Mouse (Mus musculus): ENCODE measurements around the gene Inhbe. TPM values are rescaled to one million over a fixed set of nuclear protein-coding genes. Genes with fewer than 3 reads are reported as not detected.
A peak's percentile ranks its signal among the peaks of the same experiment; 100 is the strongest.

The Inhbe gene
- polyA plus RNA-seq, 1 experiment from 2014 or later, result 0.04 TPM

DNA sequence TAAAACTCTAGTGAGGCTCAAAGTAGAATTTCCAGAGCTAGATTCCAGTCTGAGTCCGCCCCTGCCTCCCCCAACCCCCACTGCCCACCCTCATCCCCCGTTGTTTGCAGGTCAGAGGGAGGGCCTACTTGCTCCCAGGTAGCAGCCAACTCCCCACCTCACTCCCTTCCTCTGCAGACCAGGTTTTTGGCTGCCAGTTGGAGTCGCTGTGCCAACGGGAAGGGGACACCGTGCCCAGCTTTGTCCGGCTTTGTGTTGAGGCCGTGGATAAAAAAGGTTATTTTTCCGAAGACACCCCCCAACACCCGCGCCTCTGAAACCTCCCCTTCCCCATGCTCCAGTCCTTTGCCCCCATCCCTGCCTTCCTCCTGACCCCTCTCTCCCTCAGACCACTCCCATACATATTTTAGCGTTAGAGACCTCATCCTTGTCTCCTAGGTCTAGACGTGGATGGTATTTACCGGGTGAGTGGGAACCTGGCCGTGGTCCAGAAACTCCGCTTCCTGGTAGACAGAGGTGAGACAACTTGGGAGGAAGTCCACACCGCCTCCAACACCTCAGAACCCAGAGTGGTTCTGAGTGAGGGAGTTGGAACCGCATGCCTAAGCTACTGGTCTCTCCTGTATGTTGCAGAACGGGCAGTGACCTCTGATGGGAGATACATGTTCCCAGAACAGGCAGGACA is 26.6 kb downstream of the Inhbe start:
- WGBS, result 51% methylated on average over 18 of the region's 18 CpGs
- Histone ChIP-seq H3K27ac (no peak overlapping the region), H3K4me1 (replicated peaks; ENCODE audit: control insufficient read depth, insufficient read depth, low read length) (peaks cover 7% of the 10 kb centered on the region), H3K9me3 (ENCODE audit: control insufficient read depth, low read length) (0 out of 2 replicates have a peak, but pooled peaks cover 4% of the 10 kb centered on the region), H3K36me3 (replicated peaks; ENCODE audit: control insufficient read depth, insufficient read depth) (no peaks in the 10 kb centered on the region), H3K9ac (no peak overlapping the region), H3K27me3 (ENCODE audit: control insufficient read depth, insufficient read depth, low read length) (peaks cover 75% of the 10 kb centered on the region), H3K4me2 (replicated peaks) (no peak overlapping the region), H3K4me3 (replicated peaks; ENCODE audit: low read length) (no peak overlapping the region)
- DNase-seq (ENCODE audit: low spot score) (no peak), ATAC-seq (ENCODE audit: low FRiP score) (no peak)

DNA sequence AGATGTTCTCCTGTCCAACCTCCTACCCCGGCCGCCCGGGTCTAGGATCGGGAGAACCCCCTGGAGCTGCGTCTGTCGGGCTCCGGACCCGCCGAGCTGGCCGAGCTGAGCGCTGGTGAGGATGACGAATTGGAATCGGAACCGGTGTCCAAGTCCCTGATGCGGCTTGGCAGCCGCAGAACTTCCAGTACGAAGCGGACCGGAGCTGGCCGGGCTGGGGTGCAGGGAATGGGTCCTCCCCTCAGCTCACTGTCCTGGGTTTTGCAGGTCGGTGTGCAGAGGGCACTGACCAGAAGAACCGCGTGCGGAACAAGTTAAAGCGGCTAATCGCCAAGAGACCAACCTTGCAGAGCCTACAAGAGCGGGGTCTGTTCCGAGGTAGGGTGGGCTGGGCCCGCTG is 27.4 kb downstream of the Inhbe start:
- H3K27ac ChIP-seq, result no peak overlapping the region
- peak overlapping the region; percentile 30 for H3K4me3 ChIP-seq (replicated peaks; ENCODE audit: low read length)
- no peak for ATAC-seq (ENCODE audit: low FRiP score)
- peaks cover 80% of the 10 kb centered on the region for H3K27me3 ChIP-seq (ENCODE audit: control insufficient read depth, insufficient read depth, low read length)
- peak overlapping the region; percentile 24; the same call in 1 of the 2 replicates for H3K9ac ChIP-seq
- no peaks in the 10 kb centered on the region for H3K36me3 ChIP-seq (replicated peaks; ENCODE audit: control insufficient read depth, insufficient read depth)
- H3K9me3 ChIP-seq (ENCODE audit: control insufficient read depth, low read length), result 0 out of 2 replicates have a peak, but pooled peaks cover 4% of the 10 kb centered on the region
- H3K4me1 ChIP-seq (replicated peaks; ENCODE audit: control insufficient read depth, insufficient read depth, low read length), result peaks cover 7% of the 10 kb centered on the region
- DNase-seq (ENCODE audit: low spot score), result no peak
- WGBS, result 6% methylated on average over 29 of the region's 29 CpGs
- peak overlapping the region; percentile 56 for H3K4me2 ChIP-seq (replicated peaks)

DNA sequence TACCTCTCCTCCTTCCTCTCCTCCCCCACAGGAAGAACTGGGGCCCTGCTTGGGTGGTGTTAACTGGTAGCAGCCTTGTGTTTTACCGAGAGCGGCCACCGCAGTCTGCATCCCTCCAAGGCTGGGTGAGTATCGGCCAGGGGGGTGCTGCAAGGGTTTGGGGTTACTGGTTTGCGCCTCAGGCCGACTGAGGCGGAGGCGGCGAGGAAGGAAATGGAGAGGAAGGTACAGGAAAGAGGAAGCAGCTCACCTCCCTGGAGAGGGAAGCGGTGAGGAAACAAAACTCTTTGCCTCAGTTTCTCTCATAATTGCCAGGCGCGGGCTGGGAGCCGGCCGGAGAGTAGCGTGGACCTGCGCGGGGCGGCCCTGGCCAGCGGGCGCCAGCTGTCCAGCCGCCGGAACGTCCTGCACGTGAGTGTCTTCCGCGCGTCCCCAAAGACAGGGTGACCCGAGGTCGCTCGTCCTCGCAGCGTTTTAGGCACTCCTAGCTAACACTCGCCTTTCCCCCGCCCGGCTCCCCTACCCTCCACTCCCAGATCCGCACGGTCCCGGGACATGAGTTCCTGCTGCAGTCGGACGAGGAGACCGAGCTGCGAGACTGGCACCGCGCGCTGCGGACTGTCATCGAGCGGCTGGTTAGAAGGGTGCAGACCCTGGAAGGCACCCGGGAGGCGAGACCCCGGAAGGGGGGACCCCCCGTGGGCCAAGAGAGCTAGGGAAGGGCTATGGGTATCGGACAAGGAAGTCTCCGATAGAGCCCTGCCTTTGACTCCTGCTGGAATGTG is 28.0 kb downstream of the Inhbe start:
- Histone ChIP-seq H3K4me1 (replicated peaks; ENCODE audit: control insufficient read depth, insufficient read depth, low read length) (peaks cover 7% of the 10 kb centered on the region), H3K9ac (peak overlapping the region; percentile 24; the same call in 1 of the 2 replicates), H3K36me3 (replicated peaks; ENCODE audit: control insufficient read depth, insufficient read depth) (no peaks in the 10 kb centered on the region), H3K27ac (no peak overlapping the region), H3K4me2 (replicated peaks) (peak overlapping the region; percentile 56), H3K9me3 (ENCODE audit: control insufficient read depth, low read length) (0 out of 2 replicates have a peak, but pooled peaks cover 4% of the 10 kb centered on the region), H3K27me3 (ENCODE audit: control insufficient read depth, insufficient read depth, low read length) (peaks cover 80% of the 10 kb centered on the region), H3K4me3 (replicated peaks; ENCODE audit: low read length) (peak overlapping the region; percentile 30)
- no peak for DNase-seq (ENCODE audit: low spot score)
- peak; percentile 38; the same call in 1 of the 2 replicates for ATAC-seq (ENCODE audit: low FRiP score)
- 3% methylated on average over 52 of the region's 54 CpGs for WGBS

DNA sequence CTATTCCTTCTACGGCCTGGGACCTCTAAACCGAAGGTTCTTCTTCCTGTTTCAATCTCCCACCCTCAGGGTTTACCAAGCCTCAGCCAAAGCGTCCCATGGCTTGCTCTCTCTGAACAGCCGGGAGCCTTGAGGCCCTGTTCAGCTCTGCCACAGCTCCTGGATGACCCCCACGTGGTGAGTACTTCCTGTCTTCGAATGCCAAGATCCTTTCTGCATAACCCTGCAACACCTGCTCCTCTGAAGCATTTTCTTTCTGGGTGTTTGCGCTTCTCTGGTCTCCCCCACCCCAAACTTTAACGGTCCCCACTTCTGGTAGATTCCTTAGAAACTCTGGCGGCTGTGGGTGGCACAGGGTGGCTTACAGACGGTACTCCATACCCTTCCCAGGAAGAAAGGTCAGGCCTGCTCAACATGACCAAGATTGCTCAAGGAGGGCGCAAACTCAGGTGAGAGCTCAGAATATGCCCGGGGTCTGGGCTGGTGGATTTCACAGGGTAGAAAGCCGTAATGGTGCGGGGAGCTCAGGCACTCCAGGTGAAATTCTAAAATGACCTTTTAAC is 28.7 kb downstream of the Inhbe start:
- Histone ChIP-seq H3K9ac (no peak overlapping the region), H3K27me3 (ENCODE audit: control insufficient read depth, insufficient read depth, low read length) (peaks cover 80% of the 10 kb centered on the region), H3K9me3 (ENCODE audit: control insufficient read depth, low read length) (0 out of 2 replicates have a peak, but pooled peaks cover 4% of the 10 kb centered on the region), H3K36me3 (replicated peaks; ENCODE audit: control insufficient read depth, insufficient read depth) (no peaks in the 10 kb centered on the region), H3K4me2 (replicated peaks) (no peak overlapping the region), H3K27ac (no peak overlapping the region), H3K4me1 (replicated peaks; ENCODE audit: control insufficient read depth, insufficient read depth, low read length) (peaks cover 7% of the 10 kb centered on the region), H3K4me3 (replicated peaks; ENCODE audit: low read length) (no peak overlapping the region; the same call in 1 of the 2 replicates)
- 36% methylated on average over 14 of the region's 14 CpGs for WGBS
- ATAC-seq (ENCODE audit: low FRiP score) (no peak), DNase-seq (ENCODE audit: low spot score) (no peak)

DNA sequence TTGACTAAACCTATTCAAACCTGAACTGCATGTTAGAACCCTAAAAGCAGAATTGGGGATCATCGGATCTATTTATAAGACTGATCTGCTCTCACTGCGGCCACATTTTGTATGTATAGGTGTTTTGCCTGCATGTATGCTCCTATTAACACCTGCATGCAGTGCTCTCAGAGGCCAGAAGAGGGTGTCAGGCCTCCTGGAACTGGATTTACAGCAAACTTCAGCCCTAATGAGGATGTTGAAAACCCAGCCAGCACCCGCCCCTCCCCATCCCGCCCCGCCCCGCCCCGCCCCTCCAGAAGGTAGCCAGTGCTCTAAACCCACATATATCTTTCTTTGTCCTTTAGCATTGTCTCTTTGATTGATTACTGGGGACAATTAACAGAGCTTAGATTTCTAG is 29.7 kb downstream of the Inhbe start:
- ATAC-seq (ENCODE audit: low FRiP score) (no peak), DNase-seq (ENCODE audit: low spot score) (no peak)
- H3K4me3 ChIP-seq (replicated peaks; ENCODE audit: low read length), result no peak overlapping the region
- peaks cover 72% of the 10 kb centered on the region for H3K27me3 ChIP-seq (ENCODE audit: control insufficient read depth, insufficient read depth, low read length)
- H3K4me1 ChIP-seq (replicated peaks; ENCODE audit: control insufficient read depth, insufficient read depth, low read length), result peaks cover 7% of the 10 kb centered on the region
- H3K27ac ChIP-seq, result no peak overlapping the region
- no peak overlapping the region for H3K9ac ChIP-seq
- no peaks in the 10 kb centered on the region for H3K36me3 ChIP-seq (replicated peaks; ENCODE audit: control insufficient read depth, insufficient read depth)
- WGBS, result 17% methylated on average over 7 of the region's 7 CpGs
- H3K9me3 ChIP-seq (ENCODE audit: control insufficient read depth, low read length), result 0 out of 2 replicates have a peak, but pooled peaks cover 4% of the 10 kb centered on the region
- no peak overlapping the region for H3K4me2 ChIP-seq (replicated peaks)

DNA sequence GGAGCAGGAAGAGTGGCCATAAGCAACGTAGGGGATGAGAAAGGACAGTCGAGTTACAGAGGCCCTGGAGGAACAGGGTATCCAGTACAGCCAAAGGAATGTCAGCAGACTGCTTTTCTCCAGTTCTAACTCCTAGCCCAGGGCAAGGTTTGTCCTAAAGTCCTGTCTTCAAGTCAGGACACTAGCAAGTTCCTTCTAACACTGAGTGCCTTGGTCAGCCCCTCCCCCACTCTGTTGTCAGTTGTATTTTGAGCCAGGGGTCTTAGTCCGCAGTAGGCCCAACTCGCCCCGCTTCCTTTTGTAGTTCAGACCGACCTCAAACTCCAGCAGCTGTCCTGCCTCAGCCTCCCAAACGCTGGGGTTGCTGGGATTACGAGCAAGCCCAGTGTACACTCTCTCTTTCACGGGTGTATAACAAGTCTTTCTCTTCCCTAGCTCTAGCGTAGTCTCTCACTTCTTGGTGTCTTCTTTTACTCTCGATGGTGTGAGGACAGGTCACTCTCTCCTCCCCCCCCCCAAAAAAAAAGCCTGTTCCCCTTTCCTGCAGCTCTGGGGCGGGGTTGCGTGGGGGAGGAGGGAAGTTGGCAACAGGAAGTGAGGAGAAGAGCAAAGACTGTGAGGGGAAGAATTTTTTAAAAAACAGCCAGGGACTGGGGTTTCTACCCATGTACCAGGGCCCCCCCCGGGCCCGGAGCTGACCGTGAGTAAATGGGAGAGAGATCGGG is 30.9 kb downstream of the Inhbe start:
- Histone ChIP-seq H3K9ac (no peak overlapping the region), H3K4me3 (replicated peaks; ENCODE audit: low read length) (no peak overlapping the region), H3K36me3 (replicated peaks; ENCODE audit: control insufficient read depth, insufficient read depth) (no peaks in the 10 kb centered on the region), H3K4me2 (replicated peaks) (no peak overlapping the region), H3K9me3 (ENCODE audit: control insufficient read depth, low read length) (0 out of 2 replicates have a peak, but pooled peaks cover 4% of the 10 kb centered on the region), H3K4me1 (replicated peaks; ENCODE audit: control insufficient read depth, insufficient read depth, low read length) (peaks cover 7% of the 10 kb centered on the region), H3K27me3 (ENCODE audit: control insufficient read depth, insufficient read depth, low read length) (peaks cover 60% of the 10 kb centered on the region), H3K27ac (no peak overlapping the region)
- 76% methylated on average over 17 of the region's 17 CpGs for WGBS
- DNase-seq (ENCODE audit: low spot score), result no peak
- ATAC-seq (ENCODE audit: low FRiP score), result no peak

DNA sequence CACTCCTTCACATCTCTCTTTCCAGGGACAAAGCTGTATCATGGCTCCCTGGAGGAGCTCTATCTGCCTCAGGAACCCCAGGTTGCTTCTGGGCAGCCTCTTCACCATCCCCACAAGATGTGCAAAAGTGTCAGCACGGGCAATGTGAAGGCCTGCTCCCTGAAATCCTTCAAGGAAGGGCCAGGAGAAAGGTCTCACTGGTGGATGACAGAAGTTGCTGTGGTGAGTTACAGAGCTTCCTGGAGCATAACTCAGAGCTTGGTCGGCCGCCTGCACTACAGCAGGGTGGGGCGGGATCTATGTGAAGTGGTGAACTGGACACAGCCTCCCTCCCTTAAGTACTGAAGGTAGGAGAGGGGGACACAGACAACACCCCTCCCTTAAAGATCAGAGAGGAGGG is 31.5 kb downstream of the Inhbe start:
- H3K4me3 ChIP-seq (replicated peaks; ENCODE audit: low read length), result no peak overlapping the region
- 0 out of 2 replicates have a peak, but pooled peaks cover 4% of the 10 kb centered on the region for H3K9me3 ChIP-seq (ENCODE audit: control insufficient read depth, low read length)
- peaks cover 54% of the 10 kb centered on the region for H3K27me3 ChIP-seq (ENCODE audit: control insufficient read depth, insufficient read depth, low read length)
- DNase-seq (ENCODE audit: low spot score), result no peak
- H3K27ac ChIP-seq, result no peak overlapping the region
- no peak for ATAC-seq (ENCODE audit: low FRiP score)
- H3K36me3 ChIP-seq (replicated peaks; ENCODE audit: control insufficient read depth, insufficient read depth), result no peaks in the 10 kb centered on the region
- WGBS, result 81% methylated on average over 4 of the region's 4 CpGs
- H3K4me1 ChIP-seq (replicated peaks; ENCODE audit: control insufficient read depth, insufficient read depth, low read length), result peaks cover 7% of the 10 kb centered on the region
- H3K4me2 ChIP-seq (replicated peaks), result no peak overlapping the region
- H3K9ac ChIP-seq, result no peak overlapping the region

DNA sequence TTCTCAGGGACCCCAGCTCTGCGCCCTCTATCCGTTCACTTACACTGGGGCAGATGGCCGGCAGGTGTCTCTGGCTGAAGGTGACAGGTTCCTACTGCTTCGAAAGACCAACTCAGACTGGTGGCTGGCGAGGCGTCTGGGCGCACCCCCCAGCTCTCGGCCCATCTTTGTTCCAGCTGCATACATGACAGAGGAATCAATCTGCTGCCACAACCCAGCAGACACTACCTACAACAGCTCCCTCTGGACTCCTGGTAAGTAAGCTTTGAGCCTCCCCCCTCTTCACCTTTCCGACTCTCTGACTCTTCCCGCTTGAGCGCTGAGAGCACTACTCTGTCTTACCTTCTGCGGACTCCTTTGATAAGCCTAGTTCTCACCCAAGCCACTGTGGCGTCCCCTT is 32.0 kb downstream of the Inhbe start:
- Histone ChIP-seq H3K9ac (no peak overlapping the region), H3K36me3 (replicated peaks; ENCODE audit: control insufficient read depth, insufficient read depth) (no peaks in the 10 kb centered on the region), H3K9me3 (ENCODE audit: control insufficient read depth, low read length) (0 out of 2 replicates have a peak, but pooled peaks cover 3% of the 10 kb centered on the region), H3K4me1 (replicated peaks; ENCODE audit: control insufficient read depth, insufficient read depth, low read length) (peaks cover 7% of the 10 kb centered on the region), H3K27ac (no peak overlapping the region), H3K27me3 (ENCODE audit: control insufficient read depth, insufficient read depth, low read length) (peaks cover 49% of the 10 kb centered on the region), H3K4me3 (replicated peaks; ENCODE audit: low read length) (no peak overlapping the region), H3K4me2 (replicated peaks) (no peak overlapping the region)
- ATAC-seq (ENCODE audit: low FRiP score) (no peak), DNase-seq (ENCODE audit: low spot score) (no peak)
- 71% methylated on average over 13 of the region's 13 CpGs for WGBS

All from hindbrain, embryonic 14.5 days (tissue).